Mouse (Mus musculus): ENCODE data around the gene Galntl6.

DNA sequence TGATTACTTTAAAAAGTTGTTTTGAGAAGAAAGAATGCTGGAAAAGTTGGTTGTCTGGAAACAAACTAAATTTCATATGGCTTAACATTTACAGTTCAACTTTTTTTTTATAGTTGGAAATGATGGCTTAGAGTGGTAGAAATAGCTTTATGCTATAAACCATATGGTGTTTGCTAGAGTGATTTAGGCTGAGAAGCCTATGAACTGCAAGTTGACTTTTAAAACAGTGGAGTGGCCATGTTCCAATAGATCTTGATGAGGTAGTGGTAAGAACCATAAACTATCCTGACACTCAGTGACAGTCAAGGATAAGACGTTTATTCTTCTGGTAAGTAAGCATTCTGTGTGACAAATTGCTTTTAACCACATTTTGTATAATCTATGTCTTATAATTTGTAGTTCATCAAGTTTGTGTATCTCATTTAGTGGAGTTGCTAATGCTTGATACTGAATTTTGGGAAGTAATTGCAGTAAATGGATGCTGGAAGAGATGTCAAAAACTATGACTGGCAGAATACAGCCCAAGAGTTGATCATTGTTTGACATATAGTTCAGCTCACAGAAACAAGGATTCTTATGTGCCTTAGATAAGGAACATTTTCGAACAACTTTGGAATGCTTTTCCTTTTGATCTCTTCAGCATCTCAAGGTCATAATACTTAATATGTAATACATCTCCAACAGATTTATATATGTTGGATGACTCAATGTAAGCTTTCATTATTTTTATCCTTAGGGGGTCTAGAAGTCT lies 888.8 kb downstream of the Galntl6 start:
- no peak for TF ChIP-seq POLR2A (IDR thresholded peaks at IDR 0.05; ENCODE audit: low read depth, low read length)
- no peak for TF ChIP-seq CTCF (IDR thresholded peaks at IDR 0.05; ENCODE audit: extremely low read depth, insufficient read length, insufficient replicate concordance, low read depth, low read length)
